Mouse (Mus musculus) cerebellum, adult 9-11 months (tissue): ENCODE measurements around the gene Gpr12.
"Not testable (repeated sequence)": the region's sequence is repeated elsewhere in the genome, so short reads cannot be mapped to it uniquely, and the experiment has no call there.

Experiments
- DNase-seq: peaks from one replicate; pipeline ENCODE4 v3.0.0; 2022

The Gpr12 gene

DNA sequence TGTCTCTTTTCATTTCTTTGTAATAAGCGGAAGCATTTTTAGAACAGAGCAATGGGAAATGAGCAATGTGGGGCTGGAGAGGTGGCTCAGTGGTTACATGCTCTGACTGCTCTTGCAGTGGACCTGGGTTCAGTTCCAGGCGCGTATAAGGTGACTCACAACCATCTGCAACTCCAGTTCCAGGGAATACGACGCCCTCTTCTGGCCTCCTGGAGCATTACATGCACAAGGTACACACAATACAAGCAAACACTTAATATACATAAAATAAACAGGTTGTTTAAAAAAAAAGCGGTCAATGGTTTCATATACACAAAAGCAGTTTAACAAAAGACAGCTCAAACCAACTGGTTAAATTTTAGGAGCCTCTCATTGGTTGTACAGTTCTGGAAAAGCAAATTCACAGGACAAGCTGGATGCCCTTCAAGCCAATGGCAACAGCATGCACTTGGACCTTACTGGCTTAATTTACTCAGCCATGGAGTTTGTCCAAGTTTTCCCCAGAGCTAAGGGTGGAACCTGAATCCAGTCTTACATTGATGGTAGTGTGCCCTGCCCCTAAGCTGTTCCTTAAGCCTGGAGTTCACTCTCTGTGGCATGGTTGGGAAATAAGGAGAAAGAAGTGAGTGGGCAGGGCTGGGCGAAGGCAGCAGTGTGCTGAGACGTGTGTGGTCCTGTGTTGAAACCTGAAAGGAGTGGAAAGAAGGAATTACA lies 1.5 kb upstream of the Gpr12 start:
- no peak for DNase-seq

DNA sequence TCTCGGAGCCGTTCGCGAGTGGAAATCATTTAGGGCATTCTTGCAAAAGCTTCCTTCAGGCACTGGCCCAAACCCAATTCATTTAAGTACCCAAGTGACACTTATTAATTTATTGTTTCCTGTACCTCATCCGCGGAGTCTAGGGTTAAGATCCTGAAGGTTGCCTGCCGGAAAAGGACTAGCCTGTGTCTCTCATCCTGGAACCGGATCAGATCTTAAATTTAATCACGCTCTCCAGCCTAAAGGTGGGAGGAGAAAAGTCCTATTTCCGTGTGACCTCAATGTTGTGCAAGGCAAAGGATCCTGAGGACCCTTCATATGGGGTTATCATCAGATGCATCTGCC lies 240 bp upstream of the Gpr12 start:
- DNase-seq = no peak

DNA sequence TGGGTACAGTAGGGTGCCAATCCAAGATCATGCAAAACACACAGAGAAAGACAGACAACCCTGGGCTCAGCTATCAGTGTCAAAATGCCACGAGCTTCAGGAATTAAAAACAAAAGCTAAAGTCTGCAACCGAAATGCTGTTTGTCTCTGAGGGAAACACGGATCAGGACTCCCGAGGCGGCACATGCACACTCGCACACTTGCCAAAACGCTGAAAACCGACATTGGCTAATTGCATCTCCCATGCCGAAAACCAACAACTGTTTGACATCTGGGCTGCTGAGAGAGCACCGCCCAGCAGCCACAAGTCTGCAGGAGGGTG lies 922 bp downstream of the Gpr12 start:
- DNase-seq = no peak

DNA sequence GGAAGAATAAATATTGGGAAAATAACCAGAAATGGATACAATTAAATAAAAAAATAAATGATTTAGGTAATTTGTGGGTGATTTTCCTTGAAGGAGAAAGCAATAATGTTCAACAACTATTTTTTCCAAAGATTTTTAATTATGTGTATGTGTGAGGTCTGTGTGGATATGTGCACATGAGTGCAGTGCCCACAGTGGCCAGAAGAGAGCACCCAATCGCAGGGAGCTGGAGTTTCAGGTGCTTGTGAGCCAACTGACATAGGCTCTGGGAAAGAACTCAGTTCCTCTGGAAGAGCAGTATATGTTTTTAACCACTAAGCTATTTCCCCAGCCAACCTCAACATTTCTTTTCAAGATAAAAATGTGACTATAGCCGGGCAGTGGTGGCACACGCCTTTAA lies 8.4 kb downstream of the Gpr12 start:
- DNase-seq = no peak

DNA sequence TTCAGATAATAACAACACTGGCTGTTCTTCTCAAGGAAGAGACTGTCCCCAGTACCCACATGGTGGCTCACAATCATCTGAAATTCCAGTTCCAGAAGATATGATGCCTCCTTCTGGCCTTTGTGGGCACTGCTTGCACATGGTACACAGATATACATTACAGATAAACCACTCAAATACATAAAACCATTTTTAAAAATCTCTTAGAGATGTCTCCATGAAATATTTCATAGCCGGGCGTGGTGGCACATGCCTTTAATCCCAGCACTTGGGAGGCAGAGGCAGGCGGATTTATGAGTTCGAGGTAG lies 12.3 kb downstream of the Gpr12 start:
- DNase-seq = not testable (repeated sequence)

DNA sequence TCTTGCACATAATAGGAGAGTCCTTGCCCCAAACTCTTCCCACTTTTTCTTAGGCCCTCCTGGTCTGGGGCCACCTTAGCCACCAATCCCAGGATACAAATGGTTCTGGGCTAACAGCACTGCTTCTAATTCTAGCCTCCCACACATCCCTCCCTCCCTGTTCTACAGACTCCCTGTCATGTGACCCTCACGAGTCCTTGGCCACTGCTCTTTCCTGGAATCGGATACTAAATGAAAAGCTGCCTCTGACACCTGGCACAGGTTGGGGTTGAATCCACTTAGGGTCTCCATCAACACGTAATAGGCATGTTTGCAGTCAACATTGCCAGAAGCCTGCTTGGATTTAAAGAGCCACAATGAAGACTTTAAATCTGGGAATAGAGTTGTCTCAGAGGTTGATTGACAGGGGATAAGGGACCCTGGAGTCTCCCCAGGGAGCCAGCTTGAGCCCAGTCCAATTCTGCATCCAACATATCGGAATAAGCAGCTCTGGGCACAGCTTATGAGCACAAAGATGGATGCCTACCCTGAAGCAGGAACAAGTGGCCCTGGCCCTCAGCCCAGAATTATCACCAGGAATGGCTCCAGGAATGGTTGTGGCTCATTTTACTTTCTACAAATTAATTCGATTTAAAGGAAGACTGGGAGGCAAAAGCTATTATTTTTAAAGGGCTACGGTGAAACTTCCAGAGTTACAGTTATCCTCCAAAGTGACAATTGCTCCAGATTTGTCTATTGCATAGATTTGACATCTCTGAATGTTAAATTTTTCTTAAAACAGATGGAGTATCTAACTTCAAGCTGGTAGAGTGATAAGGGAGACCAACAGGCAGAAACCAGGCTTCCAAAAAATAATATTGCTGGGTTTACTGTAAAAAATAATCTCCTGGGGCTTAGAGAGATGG lies 13.0 kb downstream of the Gpr12 start:
- not testable (repeated sequence) for DNase-seq

DNA sequence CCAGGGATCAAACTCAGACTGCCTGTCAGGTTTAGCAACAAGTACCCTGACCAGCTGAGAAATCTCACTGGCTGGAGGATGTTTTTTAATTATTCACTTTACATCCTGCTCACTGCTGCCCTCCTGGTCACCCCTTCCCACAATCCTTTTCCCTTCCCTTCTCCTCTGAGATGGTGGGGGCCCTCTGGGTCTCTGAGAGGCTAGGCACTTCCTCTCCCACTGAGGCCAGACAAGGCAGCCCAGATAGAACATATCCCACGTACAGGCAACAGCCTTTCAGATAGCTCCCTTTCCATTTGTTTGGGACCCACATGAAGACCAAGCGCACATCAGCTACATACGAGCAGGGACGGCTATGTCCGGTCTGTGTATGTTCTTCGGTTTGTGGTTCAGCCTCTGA lies 14.9 kb downstream of the Gpr12 start:
- not testable (repeated sequence) for DNase-seq

DNA sequence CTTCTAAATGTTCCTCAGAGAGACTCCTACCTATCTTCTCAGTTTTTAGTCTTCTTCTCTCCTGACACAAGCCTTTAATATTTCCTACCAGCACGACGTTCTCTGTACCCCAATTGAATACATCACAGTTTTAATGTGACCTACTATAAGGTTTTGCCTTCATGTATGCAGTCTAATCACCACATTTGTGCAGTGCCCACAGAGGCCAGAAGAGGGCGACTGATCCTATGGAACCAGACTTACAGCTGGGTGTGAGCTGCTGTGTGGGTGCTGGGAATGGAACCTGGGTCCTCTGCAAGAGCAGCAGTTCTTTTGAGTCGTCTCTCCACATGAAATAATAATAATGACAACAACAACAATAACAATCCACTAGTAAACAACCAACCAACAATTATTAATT lies 18.0 kb downstream of the Gpr12 start:
- no peak for DNase-seq

DNA sequence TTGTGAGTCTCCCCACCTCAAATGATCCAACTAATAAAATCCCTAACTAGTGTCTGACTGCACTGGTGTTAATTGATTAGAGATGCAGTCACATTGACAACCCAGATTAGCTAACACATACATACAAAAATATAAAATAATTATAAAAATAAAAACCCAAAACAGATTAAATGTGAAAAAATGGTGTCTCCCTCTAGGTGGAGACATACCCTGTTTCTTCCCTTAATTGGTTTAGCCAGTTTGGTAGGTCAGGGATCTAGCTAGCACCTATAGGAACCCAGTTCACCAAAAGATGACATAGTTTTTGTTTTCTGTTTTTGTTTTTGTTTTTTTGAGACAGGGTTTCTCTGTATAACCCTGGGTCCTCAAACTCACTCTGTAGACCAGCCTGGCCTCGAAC lies 20.8 kb downstream of the Gpr12 start:
- no peak for DNase-seq

DNA sequence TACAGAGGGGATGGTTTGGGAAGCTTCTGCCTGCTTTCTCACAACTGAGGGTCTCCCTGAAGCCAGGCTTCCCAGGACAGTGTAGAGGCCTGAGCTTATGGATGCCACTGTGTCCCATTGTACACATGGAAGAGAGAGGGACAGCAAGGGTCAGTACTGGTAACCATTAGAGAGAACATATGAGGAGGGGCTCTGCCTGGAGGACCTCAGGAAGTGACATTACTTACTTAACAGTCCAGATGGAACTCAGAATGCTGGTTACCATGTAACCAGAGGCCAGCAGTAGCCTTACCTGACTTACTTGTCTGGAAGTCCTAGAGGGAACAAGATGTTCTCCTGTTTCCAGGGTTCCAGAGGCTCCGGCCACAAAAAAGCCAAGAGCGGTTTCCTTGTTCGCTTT lies 29.2 kb downstream of the Gpr12 start, which contains the start of gene Gm3415:
Gm3415 (plus strand) TSS at position 301 of the 400 bp plus-strand sequence.
- DNase-seq = not testable (repeated sequence)

DNA sequence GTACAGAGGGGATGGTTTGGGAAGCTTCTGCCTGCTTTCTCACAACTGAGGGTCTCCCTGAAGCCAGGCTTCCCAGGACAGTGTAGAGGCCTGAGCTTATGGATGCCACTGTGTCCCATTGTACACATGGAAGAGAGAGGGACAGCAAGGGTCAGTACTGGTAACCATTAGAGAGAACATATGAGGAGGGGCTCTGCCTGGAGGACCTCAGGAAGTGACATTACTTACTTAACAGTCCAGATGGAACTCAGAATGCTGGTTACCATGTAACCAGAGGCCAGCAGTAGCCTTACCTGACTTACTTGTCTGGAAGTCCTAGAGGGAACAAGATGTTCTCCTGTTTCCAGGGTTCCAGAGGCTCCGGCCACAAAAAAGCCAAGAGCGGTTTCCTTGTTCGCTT lies 47.7 kb downstream of the Gpr12 start, which contains the start of gene Gm3409:
Gm3409 (plus strand) TSS at position 301 of the 400 bp plus-strand sequence.
- DNase-seq = not testable (repeated sequence)
